Mouse (Mus musculus) liver, adult 2 months (tissue): ENCODE measurements at regions not wholly inside any gene's neighbourhood (a gene's known extent, or its start where the extent isn't known, plus 50 kb on each side); places are given as distances from the start of the nearest gene placed in this dataset.

Experiments
- DNase-seq: peaks from one replicate; pipeline ENCODE4 v3.0.0-alpha.2; 2011; ENCODE audit warnings: low read depth, low spot score; ENCODE audit errors: extremely low read depth
- H3K27ac ChIP-seq: fragments of 200-500 bp; replicated peaks from 2 replicates; pipeline ENCODE4 v1.5.1; 2012; ENCODE audit warnings: low read depth, mild to moderate bottlenecking, control low read depth, inconsistent platforms, low read length; ENCODE audit not compliant: insufficient read depth
- H3K27me3 ChIP-seq: fragments of 200-500 bp; 2 replicates; pipeline ENCODE4 v1.6.1; 2012; ENCODE audit warnings: mild to moderate bottlenecking, moderate library complexity, low read length, inconsistent platforms; ENCODE audit not compliant: control insufficient read depth, insufficient read depth
- H3K36me3 ChIP-seq: fragments of 200-500 bp; 2 replicates; pipeline ENCODE4 v1.6.1; 2012; ENCODE audit warnings: low read length, inconsistent platforms; ENCODE audit not compliant: control insufficient read depth, insufficient read depth
- H3K4me1 ChIP-seq: fragments of 200-500 bp; 2 replicates; pipeline ENCODE4 v1.6.1; 2011; ENCODE audit warnings: low read length; ENCODE audit not compliant: control insufficient read depth, insufficient read depth
- H3K4me3 ChIP-seq: fragments of 200-500 bp; 2 replicates; pipeline ENCODE4 v1.5.1; 2011; ENCODE audit warnings: low read depth, mild to moderate bottlenecking, control low read depth, low read length, moderate library complexity; ENCODE audit not compliant: insufficient read depth
- H3K79me2 ChIP-seq: fragments of 200-500 bp; 2 replicates; pipeline ENCODE4 v1.6.1; 2012; ENCODE audit warnings: inconsistent platforms, mild to moderate bottlenecking, low read length, moderate library complexity; ENCODE audit not compliant: control insufficient read depth, insufficient read depth
- H3K9ac ChIP-seq: fragments of 200-500 bp; 2 replicates; pipeline ENCODE4 v1.6.1; 2012; ENCODE audit warnings: low read depth, mild to moderate bottlenecking, control low read depth, inconsistent platforms, low read length
- CTCF ChIP-seq: fragments of 200-500 bp; IDR thresholded peaks from 2 replicates; pipeline ENCODE4 v1.5.1; 2011; ENCODE audit warnings: low read depth, low read length, control low read depth
- POLR2A ChIP-seq: fragments of 200-500 bp; IDR thresholded peaks from 2 replicates; pipeline ENCODE4 v1.6.1; 2011; ENCODE audit warnings: low read length, control low read depth; ENCODE audit not compliant: insufficient read depth; ENCODE audit errors: extremely low read depth
- WGBS: fragments of 180-500 bp; shearing (Covaris S2); methylation state at CpG from one replicate; pipeline ENCODE4 v1.1.7; 2018; 5-methylcytosine and 5-hydroxymethylcytosine counted together

GRCm38 (mm10) chr16:93246825-93247224 lies 357.0 kb downstream of the Setd4 start:
- no peak overlapping the region for H3K27ac ChIP-seq
- H3K36me3 ChIP-seq, result no peaks in the 10 kb centered on the region
- no peak for TF ChIP-seq CTCF
- TF ChIP-seq POLR2A, result no peak
- no peaks in the 10 kb centered on the region for H3K79me2 ChIP-seq
- no peak overlapping the region for H3K9ac ChIP-seq
- H3K27me3 ChIP-seq, result peaks cover 2% of the 10 kb centered on the region; the same call in 1 of the 2 replicates
- WGBS, result 65% methylated on average over 7 of the region's 7 CpGs
- no peak for DNase-seq
- no peak overlapping the region for H3K4me3 ChIP-seq
- no peaks in the 10 kb centered on the region for H3K4me1 ChIP-seq

- no peak overlapping the region for H3K27ac ChIP-seq
- no peaks in the 10 kb centered on the region for H3K36me3 ChIP-seq
- H3K4me3 ChIP-seq, result no peak overlapping the region
- no peak overlapping the region for H3K9ac ChIP-seq
- TF ChIP-seq POLR2A, result no peak
- TF ChIP-seq CTCF, result no peak
- no peaks in the 10 kb centered on the region for H3K79me2 ChIP-seq
- peaks cover 2% of the 10 kb centered on the region; the same call in 1 of the 2 replicates for H3K27me3 ChIP-seq
- WGBS, result 76% methylated on average over 6 of the region's 6 CpGs
- no peaks in the 10 kb centered on the region for H3K4me1 ChIP-seq
- no peak for DNase-seq
Measured at GRCm38 (mm10) chr16:93245738-93246137, 358.1 kb downstream of the Setd4 start.

GRCm38 (mm10) chr16:93238898-93239297 lies 365.0 kb downstream of the Setd4 start:
- DNase-seq, result no peak
- Histone ChIP-seq H3K9ac (no peak overlapping the region), H3K27me3 (peaks cover 3% of the 10 kb centered on the region; the same call in 1 of the 2 replicates), H3K36me3 (no peaks in the 10 kb centered on the region), H3K4me1 (no peaks in the 10 kb centered on the region), H3K4me3 (no peak overlapping the region), H3K79me2 (no peaks in the 10 kb centered on the region), H3K27ac (no peak overlapping the region)
- TF ChIP-seq POLR2A (no peak), CTCF (no peak)
- 81% methylated on average over 4 of the region's 4 CpGs for WGBS

- TF ChIP-seq POLR2A, result no peak
- TF ChIP-seq CTCF, result no peak
- Histone ChIP-seq H3K79me2 (no peaks in the 10 kb centered on the region), H3K27me3 (peaks cover 3% of the 10 kb centered on the region; the same call in 1 of the 2 replicates), H3K9ac (no peak overlapping the region), H3K4me3 (no peak overlapping the region), H3K27ac (no peak overlapping the region), H3K36me3 (no peaks in the 10 kb centered on the region), H3K4me1 (no peaks in the 10 kb centered on the region)
- WGBS, result 86% methylated on average over 4 of the region's 4 CpGs
- DNase-seq, result no peak
Measured at GRCm38 (mm10) chr16:93238326-93238725, 365.5 kb downstream of the Setd4 start.

- no peak overlapping the region for H3K4me3 ChIP-seq
- no peak overlapping the region for H3K9ac ChIP-seq
- no peak overlapping the region for H3K27ac ChIP-seq
- TF ChIP-seq CTCF (no peak), POLR2A (no peak)
- no peaks in the 10 kb centered on the region for H3K79me2 ChIP-seq
- no peaks in the 10 kb centered on the region for H3K36me3 ChIP-seq
- no peaks in the 10 kb centered on the region for H3K4me1 ChIP-seq
- DNase-seq, result no peak
- WGBS, result 75% methylated on average over 7 of the region's 7 CpGs
- H3K27me3 ChIP-seq, result peaks cover 5% of the 10 kb centered on the region
Measured at GRCm38 (mm10) chr16:93225644-93226043, 378.2 kb downstream of the Setd4 start.

- TF ChIP-seq CTCF, result no peak
- no peak for TF ChIP-seq POLR2A
- WGBS, result 94% methylated on average over 2 of the region's 2 CpGs
- no peaks in the 10 kb centered on the region for H3K4me1 ChIP-seq
- peaks cover 8% of the 10 kb centered on the region for H3K27me3 ChIP-seq
- H3K27ac ChIP-seq, result no peak overlapping the region
- H3K36me3 ChIP-seq, result no peaks in the 10 kb centered on the region
- no peaks in the 10 kb centered on the region for H3K79me2 ChIP-seq
- no peak overlapping the region for H3K4me3 ChIP-seq
- no peak overlapping the region for H3K9ac ChIP-seq
- DNase-seq, result no peak
Measured at GRCm38 (mm10) chr16:93225196-93225595, 378.7 kb downstream of the Setd4 start.
